Mouse (Mus musculus) kidney, adult 9 months (tissue): ENCODE data around the gene Rps6kb2.

Source experiments
- DNase-seq: peaks from one replicate; pipeline ENCODE4 v3.0.0; 2022

Rps6kb2 gene

GRCm38 (mm10) chr19:4187303-4187702, 24.1 kb upstream of the Rps6kb2 start:
- no peak for DNase-seq

DNA sequence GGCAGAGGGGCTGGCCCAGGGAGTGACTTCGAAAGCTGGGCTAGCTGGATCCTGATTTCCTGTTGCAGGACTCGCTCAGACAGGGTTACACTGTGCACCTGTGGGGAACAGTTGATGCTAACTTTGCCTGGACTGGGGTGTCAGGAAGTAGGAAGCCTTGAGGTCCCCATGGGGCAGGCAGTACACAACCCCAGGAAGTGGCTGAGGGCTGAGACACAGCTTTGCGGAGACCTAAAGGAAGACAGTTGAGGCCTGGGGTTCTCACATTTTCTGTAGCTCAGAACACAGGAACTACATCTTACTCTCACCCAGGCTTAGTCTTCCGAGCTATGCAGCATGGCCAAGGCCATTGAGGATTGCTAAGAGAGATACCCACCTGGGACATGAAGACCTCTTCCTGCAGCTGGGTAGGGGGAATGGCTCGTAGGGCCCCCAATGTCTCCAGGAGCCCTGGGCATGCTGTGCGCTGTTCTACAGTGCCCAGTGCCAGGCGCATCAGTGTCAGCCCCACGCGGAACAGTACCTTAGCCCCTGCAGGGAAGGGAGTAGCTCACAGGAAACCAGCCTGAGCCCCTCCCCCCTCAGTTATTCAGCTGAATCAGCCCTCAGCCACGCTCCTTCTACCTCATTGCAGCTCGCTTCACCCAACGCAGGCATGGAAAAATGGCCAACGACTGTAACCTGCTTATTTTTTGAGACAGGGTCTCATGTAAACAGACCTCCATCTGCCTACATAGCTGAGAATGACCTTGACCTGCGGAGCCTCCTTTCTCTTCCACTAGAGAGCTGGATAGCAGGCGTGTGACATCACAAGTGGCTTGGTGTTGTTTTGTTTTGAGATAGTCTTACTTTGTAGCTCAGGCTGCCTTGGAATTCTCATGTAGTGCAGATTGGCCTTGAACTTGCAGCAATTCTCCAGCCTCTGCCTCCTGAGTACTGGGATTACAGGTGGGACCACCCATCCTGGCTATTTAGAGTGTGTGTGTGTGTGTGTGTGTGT, 22.1 kb upstream of the Rps6kb2 start:
- no peak for DNase-seq

DNA sequence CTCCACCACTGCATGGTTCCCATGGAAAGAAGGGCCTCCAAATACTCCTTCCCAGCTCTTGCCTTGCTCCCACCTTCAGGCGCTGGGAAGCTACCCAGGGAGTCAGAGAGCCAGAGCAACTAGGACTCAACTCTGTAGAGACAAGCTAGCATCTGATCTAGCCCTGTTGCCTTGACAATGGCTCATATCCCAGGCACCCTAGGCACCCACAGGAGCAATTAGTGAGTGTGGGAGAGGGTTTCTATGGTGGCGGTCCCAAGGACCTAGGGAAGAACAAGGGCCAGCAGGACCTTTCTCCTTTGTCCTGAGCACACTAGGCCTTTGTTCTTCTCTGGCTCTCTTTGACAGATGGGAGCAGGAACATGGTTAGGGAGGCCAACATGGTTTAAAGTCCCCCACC, 20.5 kb upstream of the Rps6kb2 start:
- DNase-seq, result no peak

DNA sequence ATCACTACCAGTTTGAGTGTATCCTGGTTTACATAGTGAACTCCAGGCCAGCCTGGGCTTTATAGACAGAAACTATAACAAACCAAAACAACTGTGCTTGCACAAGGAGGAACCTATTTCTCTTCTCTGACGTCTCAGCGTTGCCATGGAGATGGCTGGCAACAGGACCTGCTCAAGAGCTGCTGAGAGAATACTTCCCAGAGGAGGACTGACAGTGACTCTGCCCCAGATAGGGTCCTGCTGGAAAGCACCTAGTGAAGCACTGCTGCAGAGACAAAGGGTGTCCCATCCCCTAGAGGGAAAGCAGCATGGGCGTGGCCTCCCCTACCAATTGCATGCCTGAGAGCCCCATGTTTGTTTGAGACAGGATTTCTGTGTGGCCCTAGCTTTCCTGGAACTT, 18.7 kb upstream of the Rps6kb2 start:
- no peak for DNase-seq

GRCm38 (mm10) chr19:4180411-4180810, 17.3 kb upstream of the Rps6kb2 start:
- DNase-seq, result no peak

GRCm38 (mm10) chr19:4175368-4175947, 12.3 kb upstream of the Rps6kb2 start, which contains the start of gene Carns1:
Gene Carns1 (minus strand): TSS chr19:4175479.
- DNase-seq, result no peak

DNA sequence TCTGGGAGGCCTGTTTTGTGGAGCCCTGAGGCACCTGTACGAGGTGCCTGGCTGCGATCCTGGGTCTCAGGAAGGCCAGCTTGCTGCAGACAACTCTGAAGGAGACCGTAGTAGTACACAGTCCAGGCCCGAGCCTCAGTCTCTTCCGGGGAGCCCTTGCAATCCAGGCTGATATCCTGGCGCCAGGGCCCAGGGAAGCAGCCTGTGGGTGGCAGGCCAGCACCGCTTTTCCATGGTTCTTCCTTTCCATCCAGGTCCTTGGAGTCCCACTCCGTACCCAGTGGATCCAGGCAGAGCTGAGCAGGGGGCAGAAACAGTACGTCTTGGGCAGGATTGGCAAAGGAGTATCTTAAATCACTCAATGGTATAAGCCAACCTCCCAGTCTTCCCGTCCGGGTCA, 9.8 kb upstream of the Rps6kb2 start:
- DNase-seq, result no peak

DNA sequence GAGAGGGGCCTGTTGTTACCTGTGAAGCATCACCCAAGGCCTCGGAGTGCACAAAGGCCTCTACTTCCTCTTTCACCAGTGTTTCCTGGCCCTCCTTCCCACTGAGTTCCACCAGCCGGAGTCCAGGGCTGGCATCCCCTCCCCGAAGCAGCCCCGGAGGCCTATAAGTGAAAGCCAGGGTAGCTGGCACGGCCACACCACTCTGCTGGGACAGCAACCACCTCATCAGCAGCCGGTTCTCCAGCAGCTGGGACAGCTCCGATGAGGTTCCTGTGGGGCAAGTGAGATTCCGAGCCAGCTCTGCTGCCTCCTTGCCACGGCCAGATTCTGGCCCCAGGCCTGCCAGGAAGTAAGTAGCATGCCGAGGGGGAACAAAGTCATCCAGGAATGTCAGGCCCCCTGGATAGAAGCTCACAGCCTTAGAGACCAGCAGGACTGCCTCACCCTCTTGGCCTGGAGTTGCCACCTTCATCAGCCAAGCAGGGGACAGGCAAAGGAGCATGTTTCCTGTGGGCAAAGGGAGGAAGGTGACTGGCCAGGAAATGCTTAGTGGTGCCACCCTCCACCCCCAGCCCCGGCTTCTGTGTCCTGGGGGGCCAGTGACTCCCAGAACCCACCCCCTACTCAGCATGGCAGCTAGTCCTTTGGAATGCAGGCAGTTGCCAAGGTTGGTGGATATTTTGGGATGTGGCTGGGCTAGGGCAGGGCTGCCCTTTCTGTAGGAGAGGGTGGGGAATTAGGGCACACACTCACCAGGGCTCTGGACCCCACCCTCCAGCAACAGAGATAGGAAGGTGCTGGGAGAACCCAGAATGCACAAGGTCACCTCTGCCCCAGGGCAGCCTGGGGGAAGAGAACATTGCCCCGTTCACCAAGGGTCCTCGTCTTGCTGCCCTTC, 8.5 kb upstream of the Rps6kb2 start:
- DNase-seq, result no peak

DNA sequence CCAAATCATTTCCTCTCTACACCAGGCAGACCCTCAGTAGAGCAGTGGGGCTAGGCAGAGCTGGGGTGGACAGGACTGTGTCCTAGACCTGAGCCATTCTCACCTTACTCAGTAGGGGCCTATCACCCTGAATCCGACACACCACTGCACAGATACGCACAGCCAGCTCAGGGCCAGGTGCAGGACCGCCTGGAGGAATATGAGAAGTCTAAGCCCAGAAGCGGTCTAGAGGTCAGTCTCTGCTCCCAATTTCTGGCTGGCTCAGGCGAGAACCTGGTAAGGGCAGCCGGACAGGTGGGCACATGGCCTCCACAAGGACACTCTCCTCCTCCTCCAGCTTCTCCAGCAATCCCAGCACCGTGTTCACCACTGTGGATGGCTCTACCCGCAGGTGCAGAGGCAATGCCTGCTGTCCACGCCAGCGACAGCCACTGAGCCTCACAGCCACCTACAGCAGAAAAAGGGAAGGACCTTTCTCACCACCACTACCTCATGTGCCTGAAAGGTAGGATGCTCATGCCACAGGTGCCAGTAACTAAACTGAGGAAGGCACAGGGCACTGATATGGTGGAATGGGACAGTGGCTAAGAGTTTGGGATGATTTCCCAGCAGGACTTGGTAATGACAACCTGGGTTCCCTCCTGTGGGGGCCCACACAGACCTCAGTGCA, 7.7 kb upstream of the Rps6kb2 start:
- no peak for DNase-seq

- no peak for DNase-seq
Observed at GRCm38 (mm10) chr19:4169810-4170209, 6.7 kb upstream of the Rps6kb2 start.

GRCm38 (mm10) chr19:4169378-4169784, 6.2 kb upstream of the Rps6kb2 start:
- peak; percentile 100 for DNase-seq

- no peak for DNase-seq
Observed at GRCm38 (mm10) chr19:4166678-4167476, 3.7 kb upstream of the Rps6kb2 start.

DNA sequence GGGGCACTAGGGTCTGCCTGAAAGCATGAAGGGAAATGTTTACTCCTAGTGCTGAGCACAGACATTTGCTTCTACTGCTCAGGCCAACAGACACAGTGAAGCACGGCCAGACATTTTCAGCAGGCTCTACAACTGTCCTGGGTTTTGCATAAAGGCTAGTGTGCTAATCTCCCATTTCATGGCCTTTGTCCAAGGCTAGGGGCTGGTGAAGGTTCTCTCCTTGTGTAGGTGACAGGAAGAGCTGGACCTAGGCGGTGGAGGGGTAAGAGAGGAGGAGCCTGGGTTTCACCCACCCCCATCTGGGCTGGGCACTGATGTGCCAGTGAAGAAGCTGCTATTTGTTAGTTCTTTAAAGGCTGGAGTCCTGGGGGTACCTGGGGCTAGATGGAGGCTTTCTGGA, 1.6 kb upstream of the Rps6kb2 start:
- DNase-seq, result no peak

- DNase-seq, result no peak
Observed at GRCm38 (mm10) chr19:4164100-4164499, 946 bp upstream of the Rps6kb2 start.

- no peak for DNase-seq
Observed at GRCm38 (mm10) chr19:4163543-4163887, 361 bp upstream of the Rps6kb2 start.

DNA sequence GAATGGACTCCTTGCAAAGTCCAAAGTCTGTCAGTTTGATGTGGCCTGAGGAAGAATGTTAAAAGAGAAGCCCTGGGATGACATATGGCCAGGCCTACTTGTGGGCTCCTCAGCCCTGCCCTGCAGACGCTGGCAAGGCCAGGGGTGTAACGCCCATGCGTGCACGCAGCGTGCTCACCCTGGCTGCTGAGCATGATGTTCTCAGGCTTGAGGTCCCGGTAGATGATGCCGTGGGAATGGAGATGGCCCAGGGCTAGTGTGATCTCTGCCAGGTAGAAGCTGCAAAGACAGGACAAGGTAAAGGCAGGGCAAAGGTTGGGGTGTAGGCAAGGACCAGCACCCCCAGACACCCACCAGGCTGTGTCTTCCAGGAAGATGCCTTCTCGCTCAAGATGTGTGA, 4.1 kb downstream of the Rps6kb2 start:
- DNase-seq, result no peak

GRCm38 (mm10) chr19:4156771-4157170, 6.4 kb downstream of the Rps6kb2 start:
- no peak for DNase-seq

GRCm38 (mm10) chr19:4156073-4156579, 7.0 kb downstream of the Rps6kb2 start:
- DNase-seq, result no peak

DNA sequence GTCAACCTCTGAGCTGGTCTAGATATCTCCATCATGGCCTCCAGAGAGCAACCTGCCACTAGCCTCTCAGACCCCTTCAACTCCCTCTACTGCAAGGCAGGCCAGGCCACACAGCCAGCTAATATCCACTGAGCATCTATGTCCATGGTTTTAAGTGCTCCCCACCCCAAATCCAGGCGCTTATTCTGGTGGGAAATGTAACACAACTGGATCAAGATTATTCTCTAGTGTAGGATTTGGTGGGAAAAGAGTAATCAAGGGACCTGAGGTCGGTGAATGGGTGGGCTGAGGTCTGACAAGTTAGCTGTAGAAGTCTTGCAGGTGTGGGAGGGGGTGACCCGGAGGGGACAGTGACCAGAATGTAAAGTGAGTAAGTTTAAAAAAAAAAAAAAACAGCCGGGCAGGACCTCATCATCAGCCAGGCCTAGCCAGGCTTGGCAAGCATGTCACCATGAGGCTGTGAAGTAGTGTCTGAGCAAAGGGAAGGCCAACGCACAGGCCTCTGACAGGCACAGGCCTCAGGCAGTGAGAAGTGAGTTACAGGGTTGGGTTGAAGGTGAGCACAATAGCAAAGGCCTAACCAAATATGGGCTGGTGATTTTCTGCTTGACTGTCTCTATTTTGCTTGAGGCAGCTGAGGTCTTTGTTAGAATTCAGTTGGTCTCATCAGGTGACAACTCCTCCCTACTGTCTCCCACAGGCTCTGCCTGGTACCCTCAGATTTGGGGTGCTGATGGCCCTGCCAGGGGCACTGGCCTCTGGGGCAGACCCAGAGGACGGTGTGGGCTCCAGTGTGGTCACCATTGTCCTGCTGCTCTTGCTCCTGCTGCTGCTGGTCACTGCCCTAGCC, 7.7 kb downstream of the Rps6kb2 start:
- DNase-seq, result no peak

DNA sequence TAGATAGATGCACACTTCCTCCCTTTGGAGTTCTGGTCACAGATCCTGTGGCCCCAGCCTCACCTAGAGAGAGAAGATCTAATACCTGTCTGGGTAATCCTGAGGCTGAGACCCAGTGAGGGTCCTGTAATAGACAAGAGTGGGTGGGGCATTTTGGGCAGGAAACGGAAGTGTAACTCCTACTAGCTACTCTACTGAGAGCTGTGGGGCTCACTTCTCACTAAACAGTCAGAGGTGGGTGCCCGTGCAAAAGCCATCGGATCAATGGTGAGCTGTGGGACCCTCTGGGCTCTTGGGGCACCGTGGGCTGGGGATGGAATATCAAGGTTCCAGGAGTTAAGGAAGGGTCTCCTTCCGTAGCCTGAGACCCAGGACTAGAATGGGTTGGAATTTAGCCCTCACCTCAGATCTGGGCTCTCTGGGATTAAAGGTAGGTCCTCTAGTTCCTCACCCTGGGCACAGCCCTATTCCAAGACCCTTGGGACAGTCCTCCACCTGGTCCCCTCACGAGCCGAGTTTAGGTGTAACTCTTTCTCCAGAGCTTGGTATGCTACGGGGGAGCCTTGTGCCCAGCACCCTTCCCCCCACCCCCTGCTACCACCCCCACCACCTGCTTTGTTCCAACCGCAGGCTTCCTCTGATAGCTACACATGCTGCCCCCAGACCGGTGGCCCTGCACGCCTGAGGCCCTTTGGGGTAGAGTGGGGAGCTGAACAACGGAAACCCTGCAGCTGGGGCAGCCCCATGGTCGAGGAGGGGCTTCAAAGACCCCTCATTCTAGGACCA, 8.5 kb downstream of the Rps6kb2 start:
- no peak for DNase-seq
